Mouse (Mus musculus): ENCODE measurements around the gene Chn1. TPM values are rescaled to one million over a fixed set of nuclear protein-coding genes. Genes with fewer than 3 reads are reported as not detected.
A peak's percentile ranks its signal among the peaks of the same experiment; 100 is the strongest.
"Not testable (repeated sequence)": the region's sequence is repeated elsewhere in the genome, so short reads cannot be mapped to it uniquely, and the experiment has no call there.

The Chn1 gene
- polyA plus RNA-seq (2015; fragmentation: Nextera tagmentation; extraction: Ambion mirVana), result 26.9 and 27.6 TPM in 2 replicates

- H3K4me1 ChIP-seq (ENCODE audit: insufficient read depth, low read depth, low read length), result no peaks in the 10 kb centered on the region
- H3K4me2 ChIP-seq (replicated peaks; ENCODE audit: low read depth, low read length), result peak within 1 kb of the TSS; percentile 89
- peak within 1 kb of the TSS; percentile 75 for H3K4me3 ChIP-seq (ENCODE audit: low read depth, low read length)
- TF ChIP-seq EP300 (IDR thresholded peaks at IDR 0.05), result no peak
- TF ChIP-seq CTCF (IDR thresholded peaks at IDR 0.05), result no peak
- no peaks in the 10 kb centered on the region for H3K36me3 ChIP-seq (ENCODE audit: insufficient read depth, low read length)
- under 1% methylated on average over 62 of the region's 131 CpGs for WGBS
- peak within 1 kb of the TSS; percentile 39 for H3K9ac ChIP-seq (replicated peaks; ENCODE audit: low read depth)
- H3K27me3 ChIP-seq (replicated peaks; ENCODE audit: insufficient read depth, low read length), result peaks cover 19% of the 10 kb centered on the region
- peak; percentile 63 for DNase-seq (ENCODE audit: low spot score)
- H3K27ac ChIP-seq (ENCODE audit: low read length), result no peak within 1 kb of the TSS
- ATAC-seq, result peak; percentile 93
- H3K9me3 ChIP-seq (ENCODE audit: low read length), result no peaks in the 10 kb centered on the region
Measured at GRCm38 (mm10) chr2:73774786-73775682, at the start of gene Chn1. Chn1 (minus strand) TSS chr2:73775346.

- H3K27ac ChIP-seq (ENCODE audit: low read length), result no peak overlapping the region
- H3K9me3 ChIP-seq (ENCODE audit: low read length), result no peaks in the 10 kb centered on the region
- ATAC-seq, result no peak
- no peak overlapping the region for H3K9ac ChIP-seq (replicated peaks; ENCODE audit: low read depth)
- TF ChIP-seq EP300 (IDR thresholded peaks at IDR 0.05) (no peak), CTCF (IDR thresholded peaks at IDR 0.05) (no peak)
- H3K4me2 ChIP-seq (replicated peaks; ENCODE audit: low read depth, low read length), result no peak overlapping the region
- peaks cover 6% of the 10 kb centered on the region; the same call in 1 of the 2 replicates for H3K36me3 ChIP-seq (ENCODE audit: insufficient read depth, low read length)
- H3K4me1 ChIP-seq (ENCODE audit: insufficient read depth, low read depth, low read length), result no peaks in the 10 kb centered on the region
- WGBS, result 70% methylated on average over 4 of the region's 4 CpGs
- no peak overlapping the region for H3K4me3 ChIP-seq (ENCODE audit: low read depth, low read length)
- no peaks in the 10 kb centered on the region for H3K27me3 ChIP-seq (replicated peaks; ENCODE audit: insufficient read depth, low read length)
- DNase-seq (ENCODE audit: low spot score), result no peak
Measured at GRCm38 (mm10) chr2:73818742-73819141, 43.6 kb upstream of the Chn1 start.

GRCm38 (mm10) chr2:73807609-73808008 lies 32.5 kb upstream of the Chn1 start:
- Histone ChIP-seq H3K4me2 (replicated peaks; ENCODE audit: low read depth, low read length) (no peak overlapping the region), H3K27me3 (replicated peaks; ENCODE audit: insufficient read depth, low read length) (no peaks in the 10 kb centered on the region), H3K9me3 (ENCODE audit: low read length) (no peaks in the 10 kb centered on the region), H3K4me3 (ENCODE audit: low read depth, low read length) (no peak overlapping the region), H3K9ac (replicated peaks; ENCODE audit: low read depth) (no peak overlapping the region), H3K4me1 (ENCODE audit: insufficient read depth, low read depth, low read length) (no peaks in the 10 kb centered on the region), H3K27ac (ENCODE audit: low read length) (no peak overlapping the region), H3K36me3 (ENCODE audit: insufficient read depth, low read length) (no peaks in the 10 kb centered on the region)
- WGBS, result 80% methylated on average over 8 of the region's 8 CpGs
- TF ChIP-seq CTCF (IDR thresholded peaks at IDR 0.05) (no peak), EP300 (IDR thresholded peaks at IDR 0.05) (no peak)
- ATAC-seq (no peak), DNase-seq (ENCODE audit: low spot score) (no peak)

GRCm38 (mm10) chr2:73800127-73800526 lies 25.0 kb upstream of the Chn1 start:
- H3K9ac ChIP-seq (replicated peaks; ENCODE audit: low read depth); H3K36me3 ChIP-seq (ENCODE audit: insufficient read depth, low read length); H3K27me3 ChIP-seq (replicated peaks; ENCODE audit: insufficient read depth, low read length); H3K27ac ChIP-seq (ENCODE audit: low read length); DNase-seq (ENCODE audit: low spot score); ATAC-seq; H3K9me3 ChIP-seq (ENCODE audit: low read length); H3K4me3 ChIP-seq (ENCODE audit: low read depth, low read length); H3K4me2 ChIP-seq (replicated peaks; ENCODE audit: low read depth, low read length); H3K4me1 ChIP-seq (ENCODE audit: insufficient read depth, low read depth, low read length): not testable (repeated sequence)
- 91% methylated on average over 9 of the region's 9 CpGs for WGBS

GRCm38 (mm10) chr2:73798786-73799185 lies 23.6 kb upstream of the Chn1 start:
- no peak for TF ChIP-seq CTCF (IDR thresholded peaks at IDR 0.05)
- TF ChIP-seq EP300 (IDR thresholded peaks at IDR 0.05), result no peak
- Histone ChIP-seq H3K9me3 (ENCODE audit: low read length) (no peaks in the 10 kb centered on the region), H3K4me2 (replicated peaks; ENCODE audit: low read depth, low read length) (no peak overlapping the region), H3K4me1 (ENCODE audit: insufficient read depth, low read depth, low read length) (no peaks in the 10 kb centered on the region), H3K4me3 (ENCODE audit: low read depth, low read length) (no peak overlapping the region), H3K9ac (replicated peaks; ENCODE audit: low read depth) (no peak overlapping the region), H3K27ac (ENCODE audit: low read length) (no peak overlapping the region), H3K36me3 (ENCODE audit: insufficient read depth, low read length) (no peaks in the 10 kb centered on the region), H3K27me3 (replicated peaks; ENCODE audit: insufficient read depth, low read length) (no peaks in the 10 kb centered on the region)
- 48% methylated on average over 5 of the region's 5 CpGs for WGBS
- ATAC-seq (no peak), DNase-seq (ENCODE audit: low spot score) (no peak)

- DNase-seq (ENCODE audit: low spot score) (no peak), ATAC-seq (no peak)
- Histone ChIP-seq H3K9me3 (ENCODE audit: low read length) (no peaks in the 10 kb centered on the region), H3K4me2 (replicated peaks; ENCODE audit: low read depth, low read length) (no peak overlapping the region), H3K27me3 (replicated peaks; ENCODE audit: insufficient read depth, low read length) (no peaks in the 10 kb centered on the region), H3K9ac (replicated peaks; ENCODE audit: low read depth) (no peak overlapping the region), H3K36me3 (ENCODE audit: insufficient read depth, low read length) (no peaks in the 10 kb centered on the region), H3K27ac (ENCODE audit: low read length) (no peak overlapping the region), H3K4me1 (ENCODE audit: insufficient read depth, low read depth, low read length) (no peaks in the 10 kb centered on the region), H3K4me3 (ENCODE audit: low read depth, low read length) (no peak overlapping the region)
- TF ChIP-seq EP300 (IDR thresholded peaks at IDR 0.05) (no peak), CTCF (IDR thresholded peaks at IDR 0.05) (no peak)
- WGBS, result 52% methylated on average over 4 of the region's 4 CpGs
Measured at GRCm38 (mm10) chr2:73798136-73798535, 23.0 kb upstream of the Chn1 start.
